Mouse (Mus musculus) left cerebral cortex, adult 2 months (tissue): ENCODE results near the gene Prex1. TPM values are rescaled to one million over a fixed set of nuclear protein-coding genes. Genes with fewer than 3 reads are reported as not detected.

ENCODE experiments used
- DNase-seq, 2 experiments: peaks; one replicate each; pipeline ENCODE4 v3.0.0; 2021 to 2022; ENCODE audit warnings: low spot score in 2 of 2, mixed read lengths in 1 of 2; ENCODE audit errors: extremely low spot score in 1 of 2
- H3K27ac ChIP-seq: fragments of 200-600 bp; 2 replicates; pipeline ENCODE4 v1.8.1; 2022
- H3K4me3 ChIP-seq: fragments of 200-600 bp; 2 replicates; pipeline ENCODE4 v1.8.1; 2022
- CTCF ChIP-seq: fragments of 200-600 bp; IDR thresholded peaks from 2 replicates; pipeline ENCODE4 v1.8.1; 2022; ENCODE audit warnings: antibody characterized with exemption, mild to moderate bottlenecking, moderate library complexity
- intact Hi-C: fragments of 180-260 bp; cut with DNase I; formaldehyde crosslinking; loops from one replicate; pipeline ENCODE4 v1.15.1; 2025
- total RNA-seq, 2 experiments: library from RNA; stranded (reverse); gene quantifications; 2 replicates each; pipeline ENCODE4 v1.2.3; 2021

The Prex1 gene
- total RNA-seq, 2 experiments from 2014 or later, result 110 to 115 TPM

- TF ChIP-seq CTCF, result no peak; the same call in none of the 2 replicates
Measured at GRCm38 (mm10) chr2:166700732-166701131, 12.9 kb downstream of the Prex1 start.

GRCm38 (mm10) chr2:166700116-166700515, 13.5 kb downstream of the Prex1 start:
- intact Hi-C loops, result no loop called here
- Histone ChIP-seq H3K4me3 (no peak overlapping the region), H3K27ac (peak overlapping the region; percentile 74)
- TF ChIP-seq CTCF, result no peak
- DNase-seq, result no peak

More at GRCm38 (mm10) chr2:166700732-166701131, 12.9 kb downstream of the Prex1 start:
- Histone ChIP-seq H3K27ac (peak overlapping the region; percentile 74), H3K4me3 (no peak overlapping the region)
- intact Hi-C loops, result no loop called here
- peak; percentile 53 to 61 for DNase-seq

GRCm38 (mm10) chr2:166699552-166699951, 14.1 kb downstream of the Prex1 start:
- Histone ChIP-seq H3K4me3 (no peak overlapping the region), H3K27ac (no peak overlapping the region)
- intact Hi-C loops, result no loop called here
- no peak for DNase-seq
- TF ChIP-seq CTCF, result no peak

GRCm38 (mm10) chr2:166694616-166695015, 19.0 kb downstream of the Prex1 start:
- TF ChIP-seq CTCF, result no peak
- intact Hi-C loops, result no loop called here
- no peak for DNase-seq
- Histone ChIP-seq H3K27ac (no peak overlapping the region; the same call in 1 of the 2 replicates), H3K4me3 (no peak overlapping the region)

GRCm38 (mm10) chr2:166693394-166693793, 20.2 kb downstream of the Prex1 start:
- H3K4me3 ChIP-seq, result no peak overlapping the region
- H3K27ac ChIP-seq, result peak overlapping the region; percentile 76; the same call in 1 of the 2 replicates
- DNase-seq, result no peak
- intact Hi-C loops, result loop anchor here (2.0 kb wide), 1 partner anchor 19 kb away; the partner anchor contains the start of gene Prex1
- no peak for TF ChIP-seq CTCF

- intact Hi-C loops, result loop anchor here (2.0 kb wide), 1 partner anchor 21 kb away; the partner anchor contains the start of gene Prex1
- no peak; the same call in 1 of the 2 replicates for TF ChIP-seq CTCF
- DNase-seq, result peak; percentile 26 to 69
- H3K27ac ChIP-seq, result peak overlapping the region; percentile 78
- no peak overlapping the region for H3K4me3 ChIP-seq
Measured at GRCm38 (mm10) chr2:166691602-166692509, 21.8 kb downstream of the Prex1 start.

- intact Hi-C loops, result no loop called here
- no peak overlapping the region for H3K27ac ChIP-seq
Measured at GRCm38 (mm10) chr2:166686917-166687316, 26.7 kb downstream of the Prex1 start.

GRCm38 (mm10) chr2:166685824-166686223, 27.8 kb downstream of the Prex1 start:
- Histone ChIP-seq H3K27ac (no peak overlapping the region), H3K4me3 (no peak overlapping the region)
- DNase-seq, result no peak
- TF ChIP-seq CTCF, result no peak
- intact Hi-C loops, result no loop called here

More at GRCm38 (mm10) chr2:166686917-166687316, 26.7 kb downstream of the Prex1 start:
- no peak overlapping the region for H3K4me3 ChIP-seq
- TF ChIP-seq CTCF, result no peak
- no peak for DNase-seq

GRCm38 (mm10) chr2:166683885-166684544, 29.6 kb downstream of the Prex1 start:
- peak overlapping the region; percentile 47; the same call in 1 of the 2 replicates for H3K27ac ChIP-seq
- DNase-seq, result no peak
- no peak overlapping the region for H3K4me3 ChIP-seq
- intact Hi-C loops, result no loop called here
- TF ChIP-seq CTCF, result no peak

- Histone ChIP-seq H3K27ac (peak overlapping the region; percentile 47), H3K4me3 (no peak overlapping the region)
- intact Hi-C loops, result no loop called here
- DNase-seq, result no peak
- no peak for TF ChIP-seq CTCF
Measured at GRCm38 (mm10) chr2:166682866-166683265, 30.8 kb downstream of the Prex1 start.

- intact Hi-C loops, result loop anchor here (5.0 kb wide), 1 partner anchor 33 kb away; the partner anchor contains the start of gene Prex1
- DNase-seq, result no peak
- H3K4me3 ChIP-seq, result no peak overlapping the region
- peak overlapping the region; percentile 36; the same call in 1 of the 2 replicates for H3K27ac ChIP-seq
- TF ChIP-seq CTCF, result no peak
Measured at GRCm38 (mm10) chr2:166678959-166679759, 34.5 kb downstream of the Prex1 start.
